Mouse (Mus musculus): ENCODE measurements around the gene Dis3l2. TPM values are rescaled to one million over a fixed set of nuclear protein-coding genes. Genes with fewer than 3 reads are reported as not detected.
A peak's percentile ranks its signal among the peaks of the same experiment; 100 is the strongest.

Gene Dis3l2
- total and polyA plus RNA-seq, 2 experiments from 2014 or later = 33.3 to 45.7 TPM

DNA sequence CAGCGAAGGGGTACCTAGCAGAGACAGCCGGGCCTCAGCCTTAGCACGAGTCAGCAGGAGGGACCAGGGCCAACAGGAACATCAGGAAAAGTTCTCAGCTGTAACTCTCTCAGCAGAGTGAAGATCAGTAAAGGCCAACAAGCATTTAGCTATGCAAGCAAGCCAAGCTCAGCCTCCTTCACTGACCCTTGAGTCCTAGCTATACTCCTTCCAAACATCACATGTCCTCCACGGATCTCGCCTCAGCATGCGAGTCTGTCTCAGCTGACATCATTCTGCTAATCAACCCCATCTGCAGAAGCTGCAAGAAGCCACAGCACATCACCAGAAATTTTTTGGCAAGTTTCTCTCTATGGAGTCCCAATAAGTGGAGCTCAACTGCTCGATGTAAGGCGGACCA, 370.2 kb downstream of the Dis3l2 start:
- 89% methylated on average over 8 of the region's 8 CpGs for WGBS
- ATAC-seq (ENCODE audit: low FRiP score) (no peak), DNase-seq (ENCODE audit: low spot score) (no peak)
- H3K4me1 ChIP-seq (ENCODE audit: insufficient read depth, low read length) = no peaks in the 10 kb centered on the region
- no peak overlapping the region for H3K4me3 ChIP-seq (ENCODE audit: low read depth, low read length)
- no peak overlapping the region for H3K4me2 ChIP-seq (ENCODE audit: low read depth, low read length, poor library complexity, severe bottlenecking)
- TF ChIP-seq CTCF (IDR thresholded peaks at IDR 0.05) = no peak
- no peaks in the 10 kb centered on the region for H3K36me3 ChIP-seq (ENCODE audit: insufficient read depth, low read length)
- H3K9me3 ChIP-seq (ENCODE audit: low read length) = no peaks in the 10 kb centered on the region
- H3K27ac ChIP-seq (ENCODE audit: low read depth, low read length) = no peak overlapping the region
- no peaks in the 10 kb centered on the region for H3K27me3 ChIP-seq (ENCODE audit: insufficient read depth, low read length)
- H3K9ac ChIP-seq (replicated peaks; ENCODE audit: low read length, poor library complexity, severe bottlenecking) = no peak overlapping the region

- no peak overlapping the region for H3K27ac ChIP-seq (ENCODE audit: low read depth, low read length)
- no peak for ATAC-seq (ENCODE audit: low FRiP score)
- TF ChIP-seq CTCF (IDR thresholded peaks at IDR 0.05) = no peak
- H3K9me3 ChIP-seq (ENCODE audit: low read length) = no peaks in the 10 kb centered on the region
- H3K4me3 ChIP-seq (ENCODE audit: low read depth, low read length) = no peak overlapping the region
- no peak overlapping the region for H3K9ac ChIP-seq (replicated peaks; ENCODE audit: low read length, poor library complexity, severe bottlenecking)
- no peak overlapping the region for H3K4me2 ChIP-seq (ENCODE audit: low read depth, low read length, poor library complexity, severe bottlenecking)
- no peaks in the 10 kb centered on the region for H3K27me3 ChIP-seq (ENCODE audit: insufficient read depth, low read length)
- no peaks in the 10 kb centered on the region for H3K36me3 ChIP-seq (ENCODE audit: insufficient read depth, low read length)
- H3K4me1 ChIP-seq (ENCODE audit: insufficient read depth, low read length) = no peaks in the 10 kb centered on the region
- no peak for DNase-seq (ENCODE audit: low spot score)
- 74% methylated on average over 4 of the region's 4 CpGs for WGBS
These were observed 382.6 kb downstream of the Dis3l2 start for GRCm38 (mm10) chr1:87086196-87086595.

DNA sequence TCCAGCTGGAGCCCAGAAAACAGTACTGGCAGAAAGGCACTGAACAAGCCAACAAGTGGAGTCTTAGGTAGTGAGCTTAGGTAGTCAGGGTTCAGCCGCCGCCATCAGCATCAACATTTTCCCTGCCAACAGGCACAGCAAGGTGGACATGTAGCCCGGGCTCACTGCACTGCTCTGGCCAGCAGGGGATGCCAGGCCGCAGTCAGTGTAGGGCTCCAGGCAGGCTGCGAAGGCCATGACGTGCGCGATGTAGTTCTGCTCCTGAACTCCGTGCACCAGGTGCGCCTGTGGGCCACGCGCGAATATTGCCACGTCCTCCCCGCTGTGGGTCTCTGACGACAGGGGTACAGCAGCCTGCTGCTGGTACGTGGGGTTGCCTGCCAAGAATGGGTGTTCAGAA, 383.4 kb downstream of the Dis3l2 start:
- ATAC-seq (ENCODE audit: low FRiP score) = no peak
- H3K4me3 ChIP-seq (ENCODE audit: low read depth, low read length) = no peak overlapping the region
- H3K4me1 ChIP-seq (ENCODE audit: insufficient read depth, low read length) = no peaks in the 10 kb centered on the region
- peak; percentile 19; the same call in 1 of the 2 replicates for TF ChIP-seq CTCF (IDR thresholded peaks at IDR 0.05)
- no peak overlapping the region for H3K9ac ChIP-seq (replicated peaks; ENCODE audit: low read length, poor library complexity, severe bottlenecking)
- H3K9me3 ChIP-seq (ENCODE audit: low read length) = no peaks in the 10 kb centered on the region
- 75% methylated on average over 17 of the region's 17 CpGs for WGBS
- H3K4me2 ChIP-seq (ENCODE audit: low read depth, low read length, poor library complexity, severe bottlenecking) = no peak overlapping the region
- no peaks in the 10 kb centered on the region for H3K27me3 ChIP-seq (ENCODE audit: insufficient read depth, low read length)
- no peaks in the 10 kb centered on the region for H3K36me3 ChIP-seq (ENCODE audit: insufficient read depth, low read length)
- no peak overlapping the region for H3K27ac ChIP-seq (ENCODE audit: low read depth, low read length)
- DNase-seq (ENCODE audit: low spot score) = no peak

- no peak for ATAC-seq (ENCODE audit: low FRiP score)
These were observed 385.6 kb downstream of the Dis3l2 start for GRCm38 (mm10) chr1:87089251-87089650.

DNA sequence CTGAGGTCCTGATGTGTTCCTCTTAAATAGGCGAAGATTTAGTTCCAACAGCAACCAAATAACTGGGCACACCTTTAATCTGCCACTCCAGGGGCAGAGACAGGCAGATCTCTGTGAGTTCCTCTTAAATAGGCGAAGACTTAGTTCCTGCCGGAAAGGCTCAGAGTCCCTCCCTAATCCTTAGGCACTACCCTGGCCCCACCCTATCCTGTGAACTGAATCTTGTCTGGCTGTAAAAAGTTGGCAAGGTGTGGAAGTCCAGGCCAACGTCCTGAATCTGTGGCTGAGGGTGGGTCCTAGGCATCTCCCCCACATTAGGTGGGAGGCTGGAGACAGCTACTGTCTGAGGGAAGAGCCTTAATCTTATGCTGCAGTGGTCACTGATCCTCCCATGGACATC, 386.2 kb downstream of the Dis3l2 start, which contains the start of gene Alppl2:
Gene Alppl2 (minus strand): TSS at position 101 of the 400 bp plus-strand sequence.
- 82% methylated on average over 4 of the region's 4 CpGs for WGBS
- DNase-seq (ENCODE audit: low spot score) = no peak
- Histone ChIP-seq H3K36me3 (ENCODE audit: insufficient read depth, low read length) (no peaks in the 10 kb centered on the region), H3K4me2 (ENCODE audit: low read depth, low read length, poor library complexity, severe bottlenecking) (no peak within 1 kb of the TSS), H3K4me1 (ENCODE audit: insufficient read depth, low read length) (no peaks in the 10 kb centered on the region), H3K27me3 (ENCODE audit: insufficient read depth, low read length) (no peaks in the 10 kb centered on the region), H3K27ac (ENCODE audit: low read depth, low read length) (no peak within 1 kb of the TSS), H3K9ac (replicated peaks; ENCODE audit: low read length, poor library complexity, severe bottlenecking) (no peak within 1 kb of the TSS), H3K9me3 (ENCODE audit: low read length) (no peaks in the 10 kb centered on the region), H3K4me3 (ENCODE audit: low read depth, low read length) (no peak within 1 kb of the TSS)
- no peak for TF ChIP-seq CTCF (IDR thresholded peaks at IDR 0.05)
- no peak for ATAC-seq (ENCODE audit: low FRiP score)

More at GRCm38 (mm10) chr1:87089251-87089650, 385.6 kb downstream of the Dis3l2 start:
- Histone ChIP-seq H3K9me3 (ENCODE audit: low read length) (no peaks in the 10 kb centered on the region), H3K27ac (ENCODE audit: low read depth, low read length) (no peak overlapping the region), H3K36me3 (ENCODE audit: insufficient read depth, low read length) (no peaks in the 10 kb centered on the region), H3K9ac (replicated peaks; ENCODE audit: low read length, poor library complexity, severe bottlenecking) (no peak overlapping the region), H3K27me3 (ENCODE audit: insufficient read depth, low read length) (no peaks in the 10 kb centered on the region), H3K4me3 (ENCODE audit: low read depth, low read length) (no peak overlapping the region), H3K4me2 (ENCODE audit: low read depth, low read length, poor library complexity, severe bottlenecking) (no peak overlapping the region), H3K4me1 (ENCODE audit: insufficient read depth, low read length) (no peaks in the 10 kb centered on the region)
- TF ChIP-seq CTCF (IDR thresholded peaks at IDR 0.05) = no peak
- 92% methylated on average over 11 of the region's 11 CpGs for WGBS
- no peak for DNase-seq (ENCODE audit: low spot score)

DNA sequence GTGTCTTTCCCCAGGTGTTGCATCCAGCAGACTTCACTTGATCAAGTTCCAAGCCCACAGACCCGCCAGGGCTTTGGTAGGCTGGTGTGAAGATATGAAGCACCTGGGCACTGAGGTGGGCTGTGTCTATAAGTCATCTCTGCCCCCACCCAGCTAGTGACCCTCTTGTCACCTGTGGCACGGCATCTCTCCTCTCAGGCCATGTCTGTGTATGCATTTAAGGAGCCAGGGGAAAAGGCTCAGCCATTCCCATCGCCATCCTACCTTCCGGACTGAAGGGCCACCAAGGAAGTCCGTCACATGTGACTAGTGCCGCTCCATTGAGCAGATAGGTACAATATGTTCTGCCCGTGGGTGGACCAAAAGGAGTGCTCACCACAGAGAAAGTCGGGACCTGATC, 392.0 kb downstream of the Dis3l2 start:
- Histone ChIP-seq H3K4me3 (ENCODE audit: low read depth, low read length) (no peak overlapping the region), H3K4me2 (ENCODE audit: low read depth, low read length, poor library complexity, severe bottlenecking) (no peak overlapping the region), H3K4me1 (ENCODE audit: insufficient read depth, low read length) (peaks cover 2% of the 10 kb centered on the region; the same call in 1 of the 2 replicates), H3K27ac (ENCODE audit: low read depth, low read length) (no peak overlapping the region), H3K36me3 (ENCODE audit: insufficient read depth, low read length) (no peaks in the 10 kb centered on the region), H3K27me3 (ENCODE audit: insufficient read depth, low read length) (no peaks in the 10 kb centered on the region), H3K9me3 (ENCODE audit: low read length) (no peaks in the 10 kb centered on the region), H3K9ac (replicated peaks; ENCODE audit: low read length, poor library complexity, severe bottlenecking) (no peak overlapping the region)
- DNase-seq (ENCODE audit: low spot score) = no peak
- no peak for ATAC-seq (ENCODE audit: low FRiP score)
- TF ChIP-seq CTCF (IDR thresholded peaks at IDR 0.05) = no peak
- 78% methylated on average over 8 of the region's 8 CpGs for WGBS
